Mouse (Mus musculus): Measurements from ENCODE around the gene Naa10. TPM values are rescaled to one million over a fixed set of nuclear protein-coding genes. Genes with fewer than 3 reads are reported as not detected.

Naa10 gene
- polyA plus RNA-seq (2017; shearing (Covaris generic)): 100 to 1,000 TPM; 173 to 214 (median 188) TPM

DNA sequence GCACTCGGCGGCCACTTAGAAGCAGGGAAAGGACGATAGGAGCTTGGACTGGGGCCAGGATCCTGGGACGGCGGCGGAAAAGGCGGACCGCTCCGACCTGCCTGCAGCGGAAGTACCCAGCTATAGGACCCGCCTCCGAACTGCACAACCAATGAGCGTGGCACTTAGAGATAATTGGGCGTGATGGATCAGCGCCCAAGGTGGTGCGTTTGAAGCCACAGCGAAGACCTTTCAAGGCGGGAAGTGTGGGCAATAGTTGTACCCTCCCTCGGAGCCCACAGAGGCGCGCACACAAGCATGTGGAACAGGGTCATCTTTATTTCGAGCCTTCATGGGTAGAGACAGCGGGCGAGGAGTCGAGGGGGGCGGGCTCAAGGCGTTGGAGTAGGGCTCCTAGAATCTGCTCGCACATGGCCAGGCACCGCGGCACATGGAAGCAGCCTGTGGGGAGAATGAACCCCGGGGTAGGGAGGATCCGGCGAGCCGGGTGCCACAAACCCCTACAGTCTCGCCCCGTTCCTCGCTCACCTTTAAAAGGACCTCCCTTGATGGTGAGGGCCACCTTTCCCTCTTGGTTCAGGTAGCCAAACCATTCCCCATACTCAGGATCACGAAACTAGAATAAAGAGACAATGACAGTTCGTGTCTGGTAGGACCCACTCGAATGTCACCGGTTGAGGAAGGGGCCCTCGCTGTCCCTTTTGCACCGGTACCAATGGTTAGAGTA is at the start of gene Naa10, which contains the start of gene Arhgap4:
TSS of gene Naa10 (minus strand) at position 122 of the 727 bp plus-strand sequence.
TSS of gene Arhgap4 (minus strand) at position 48 of the 727 bp plus-strand sequence.
- peak; percentile 94 for ATAC-seq

DNA sequence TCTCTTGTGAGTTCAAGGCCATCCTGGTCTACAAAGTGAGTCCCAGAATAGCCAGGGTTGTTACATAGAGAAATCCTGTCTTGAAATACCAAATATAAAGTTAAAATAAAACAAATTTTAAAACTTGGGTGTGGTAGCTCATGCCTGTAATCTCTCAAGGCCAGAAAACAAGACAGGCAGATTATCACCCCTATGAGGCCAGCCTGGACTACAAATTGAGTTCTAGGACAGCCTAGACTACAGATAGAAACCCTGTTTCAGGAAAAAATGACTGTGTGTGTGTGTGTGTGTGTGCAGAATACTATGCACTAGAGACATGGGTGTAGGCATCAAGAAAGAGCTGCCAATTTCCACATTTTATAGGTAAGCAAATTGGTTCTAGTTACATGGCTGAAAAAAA is 49.0 kb upstream of the Naa10 start:
- ATAC-seq: no peak

DNA sequence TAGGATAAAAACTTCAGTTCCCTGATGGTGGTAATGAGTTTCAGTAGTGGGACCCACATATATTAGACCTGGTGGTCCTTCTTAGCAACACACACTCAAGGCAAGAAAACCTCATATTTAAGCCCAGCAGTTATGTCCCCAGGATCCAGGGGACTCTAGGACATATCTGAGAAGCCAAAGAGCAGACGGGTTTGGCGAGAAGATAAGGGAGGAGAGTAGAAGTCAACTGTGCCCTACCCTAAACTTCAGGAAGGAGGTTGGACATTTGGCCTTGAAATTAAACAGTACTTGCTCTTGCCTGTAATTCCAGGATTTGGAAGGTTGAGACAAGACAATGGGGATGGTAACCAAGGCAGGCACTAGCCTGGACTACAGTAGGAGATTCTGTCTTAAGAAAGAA is 48.0 kb upstream of the Naa10 start:
- no peak for ATAC-seq

DNA sequence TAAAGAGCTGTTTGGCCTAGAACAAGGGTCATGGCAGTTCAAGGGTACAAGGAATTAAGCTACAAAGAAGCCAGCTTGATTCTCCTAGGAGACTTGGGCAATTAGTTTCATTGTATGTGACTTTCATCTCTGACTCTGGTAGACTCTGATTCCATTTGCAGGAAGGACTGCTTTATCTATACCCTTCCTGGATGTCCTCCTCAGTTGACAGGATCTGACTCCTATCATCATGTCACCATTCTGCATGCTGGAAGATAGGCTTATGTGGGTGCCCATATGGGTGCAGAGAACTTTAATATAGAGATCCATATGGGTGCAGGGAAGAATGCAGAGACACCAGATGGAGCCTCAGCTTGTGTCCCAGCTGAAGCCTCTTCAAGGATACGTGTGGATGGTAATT is 47.4 kb upstream of the Naa10 start:
- no peak for ATAC-seq

DNA sequence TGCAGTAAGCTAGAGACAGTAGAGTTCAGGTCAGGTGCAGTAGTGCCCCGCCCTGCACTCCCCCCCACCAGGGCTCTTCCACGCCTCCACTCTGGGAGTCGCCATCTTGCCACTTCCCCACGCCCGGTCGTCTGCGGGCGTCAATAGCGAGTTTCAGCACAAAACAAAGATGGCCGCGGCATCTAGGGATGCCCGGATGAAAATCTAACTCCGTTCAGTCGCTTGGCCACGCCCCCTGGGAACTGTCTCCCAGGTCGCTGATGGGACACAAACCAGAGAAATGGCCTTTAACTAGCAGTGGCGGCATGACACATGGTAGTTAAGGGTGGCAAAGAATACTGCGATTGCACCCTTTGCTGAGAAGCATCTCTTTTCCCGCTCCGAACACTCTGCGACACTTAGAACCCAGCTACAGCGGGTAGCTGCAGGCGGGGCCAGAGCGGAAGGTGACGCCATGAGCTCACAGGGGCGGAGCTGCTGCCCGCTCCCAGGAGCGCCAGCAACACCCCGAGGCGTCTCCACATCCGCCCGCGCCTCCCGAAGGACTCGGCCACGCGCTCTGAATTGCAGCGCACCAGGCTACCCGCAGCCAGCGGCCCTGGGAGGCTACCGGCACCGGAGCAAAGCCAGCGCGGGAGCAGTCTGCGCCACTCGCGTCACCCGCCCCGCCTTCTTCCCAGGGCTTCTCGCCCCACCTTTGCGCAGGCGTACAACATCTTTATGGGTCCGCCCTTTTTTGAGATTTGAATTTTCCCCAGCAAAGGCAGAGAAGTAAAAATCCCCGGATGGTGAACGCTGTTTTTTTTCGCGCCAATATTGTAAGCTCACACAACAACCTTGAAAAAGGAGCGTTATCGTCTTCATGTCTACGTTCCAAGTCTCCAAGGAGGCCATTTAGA is 45.7 kb upstream of the Naa10 start:
- ATAC-seq: peak; percentile 65

DNA sequence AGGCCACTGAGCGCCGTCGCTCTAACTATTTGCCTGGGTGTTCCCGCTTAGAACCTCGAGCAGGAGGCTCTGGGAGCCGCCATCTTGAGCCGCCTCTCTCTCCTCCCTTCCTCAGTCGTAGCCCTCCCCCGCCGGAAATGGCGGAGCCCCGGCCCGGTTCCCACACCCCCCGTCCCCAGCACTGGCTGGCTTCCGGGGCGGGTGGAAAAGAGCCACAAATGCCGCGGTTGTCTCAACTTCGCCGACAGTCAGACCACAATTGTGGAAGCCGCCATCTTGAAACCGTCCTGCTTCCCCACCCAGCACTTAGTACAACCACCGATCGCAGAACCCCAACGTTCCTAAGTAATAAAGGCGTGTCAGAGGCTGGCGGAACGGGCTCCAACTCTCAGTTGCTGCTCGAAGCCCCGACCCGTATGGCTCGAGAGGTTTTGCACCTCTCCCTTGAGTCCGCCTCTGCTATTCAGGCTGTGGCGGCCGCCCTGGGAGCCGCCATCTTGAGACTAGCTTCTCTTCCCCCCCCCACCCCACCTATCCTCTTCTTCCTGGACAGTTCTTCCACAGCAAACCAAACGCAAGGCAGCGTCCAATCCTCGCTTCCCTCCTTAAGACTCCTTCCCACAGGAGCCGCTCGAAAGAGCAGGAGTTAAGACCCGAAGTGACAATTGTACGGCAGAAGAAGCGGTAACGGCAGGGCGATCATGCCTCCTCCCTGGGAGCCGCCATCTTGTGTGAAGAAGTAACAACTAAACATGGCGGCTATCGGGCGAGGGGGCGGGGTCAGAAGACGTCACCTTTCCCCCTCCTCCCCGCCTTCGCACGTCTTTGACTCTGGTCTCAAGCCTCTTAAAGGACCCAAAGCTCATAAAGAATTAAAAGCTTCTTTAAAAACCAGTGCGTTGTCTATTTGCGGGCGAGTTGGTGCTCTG is 44.8 kb upstream of the Naa10 start, which contains the start of gene Hcfc1:
TSS of gene Hcfc1 (minus strand) at position 110 of the 929 bp plus-strand sequence.
- peak; percentile 57 for ATAC-seq

DNA sequence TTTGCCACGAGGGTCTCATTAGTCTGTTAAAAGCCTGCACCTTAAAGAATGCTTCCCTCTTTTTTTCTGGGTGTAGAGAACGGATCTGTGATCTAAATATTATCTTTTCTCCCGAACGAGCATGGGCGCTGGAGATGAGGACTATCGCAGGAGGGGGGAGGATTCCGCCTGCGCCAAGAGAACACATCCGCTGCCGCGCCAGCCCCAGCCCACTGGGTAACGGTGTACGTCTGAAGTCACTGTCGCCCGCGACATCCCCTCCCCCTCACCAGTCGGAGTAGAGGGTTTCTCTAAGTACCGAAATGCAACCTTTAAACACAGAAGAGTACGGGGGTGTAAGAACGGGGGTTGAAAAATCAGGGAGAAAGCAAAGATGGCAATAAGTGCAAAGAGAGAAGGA is 43.6 kb upstream of the Naa10 start:
- peak; percentile 26 for ATAC-seq

DNA sequence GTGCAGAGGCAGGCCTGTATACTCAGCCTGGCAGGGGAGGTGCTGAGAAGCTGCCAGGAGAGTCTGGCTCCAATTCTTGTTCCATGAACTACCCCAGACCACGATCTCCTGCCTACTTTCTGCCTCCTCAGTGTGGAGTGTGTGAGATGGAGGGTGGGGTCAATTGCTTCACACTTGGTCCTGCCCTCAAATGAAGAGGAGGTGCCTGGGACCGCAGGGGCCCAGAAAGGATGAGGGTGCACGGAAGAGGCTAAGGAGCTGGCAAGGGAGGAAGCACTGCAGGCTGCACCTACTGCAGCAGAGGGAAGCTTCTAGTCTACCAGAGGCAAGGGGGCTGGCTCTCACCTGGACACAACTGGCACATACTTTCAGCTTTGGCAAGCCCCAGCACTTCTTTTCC is 42.6 kb upstream of the Naa10 start:
- ATAC-seq: peak; percentile 11

DNA sequence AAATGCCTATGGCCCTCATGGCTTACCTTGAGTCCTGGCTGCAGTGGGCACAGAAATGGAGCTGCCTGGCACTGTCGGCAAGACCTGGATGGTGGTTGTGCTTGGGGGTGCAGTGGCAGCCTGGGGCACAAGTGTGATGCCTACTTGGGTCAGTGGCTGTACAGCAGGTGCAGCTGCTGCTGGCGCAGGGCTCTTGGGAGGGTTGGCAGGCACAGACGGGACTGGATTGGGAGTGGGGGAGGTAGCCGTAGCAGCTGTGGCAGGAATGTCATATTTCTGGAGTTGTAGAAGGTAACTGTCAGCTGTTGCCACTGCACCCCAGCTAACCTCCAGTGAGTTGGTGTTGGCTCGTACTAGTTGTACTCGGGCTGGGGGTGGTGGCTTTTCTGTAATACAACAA is 33.2 kb upstream of the Naa10 start:
- ATAC-seq: no peak

DNA sequence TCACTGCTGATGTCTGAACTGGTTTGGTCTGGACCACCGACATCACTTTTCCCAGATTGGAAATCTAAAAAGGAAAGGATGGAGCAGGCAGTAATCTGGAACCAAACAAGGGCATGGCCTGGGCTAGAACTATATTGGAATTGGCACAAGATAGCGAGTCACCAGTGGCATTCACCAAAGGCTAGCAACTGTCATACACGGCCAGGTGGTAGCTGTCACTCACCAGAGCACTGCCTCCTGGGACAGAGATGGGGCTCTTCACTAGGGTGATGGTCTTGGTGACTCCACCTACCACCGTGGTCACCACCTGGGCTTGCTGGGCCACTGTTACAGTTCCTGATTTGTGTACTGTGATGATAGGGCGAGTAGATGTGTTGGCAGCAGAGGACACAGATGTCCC is 30.9 kb upstream of the Naa10 start:
- no peak for ATAC-seq

DNA sequence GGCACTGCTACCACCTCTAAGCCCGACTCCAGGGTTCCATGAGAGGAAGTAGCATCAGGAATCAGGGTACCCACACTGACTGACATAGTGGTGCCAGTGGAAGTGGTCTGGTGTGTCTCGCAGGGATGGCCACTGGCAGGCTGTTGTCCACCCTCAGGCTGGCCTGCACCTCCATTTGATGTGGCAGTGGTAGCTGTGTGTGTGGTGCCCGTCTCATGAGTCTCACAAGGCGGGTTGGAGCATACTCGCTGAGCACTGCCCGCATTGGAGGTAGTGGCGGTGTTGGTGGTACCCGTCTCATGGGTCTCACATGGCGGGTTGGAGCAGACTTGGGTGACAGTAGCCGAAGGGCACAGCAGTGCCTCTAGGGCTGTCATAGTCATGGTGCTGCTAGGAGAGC is 27.6 kb upstream of the Naa10 start:
- ATAC-seq: no peak

DNA sequence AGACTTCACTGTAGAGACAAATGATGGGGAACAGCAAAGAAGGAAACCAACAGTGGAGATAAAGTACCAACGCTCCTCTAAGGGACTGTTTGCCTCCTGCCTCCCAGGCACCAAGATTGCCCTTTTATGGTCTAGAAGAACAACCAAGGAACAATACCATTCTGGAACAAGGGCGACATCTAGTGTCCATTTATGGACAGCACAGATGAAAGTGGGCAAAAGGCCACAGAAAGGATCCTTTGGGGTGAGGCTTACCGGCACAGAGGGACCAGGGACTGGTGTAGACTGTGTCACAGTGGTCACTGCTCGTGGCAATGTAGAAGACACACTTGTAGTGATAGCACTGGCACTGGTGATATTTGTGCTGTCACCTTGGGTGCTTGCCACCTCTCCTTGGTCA is 26.9 kb upstream of the Naa10 start:
- peak; percentile 84 for ATAC-seq

DNA sequence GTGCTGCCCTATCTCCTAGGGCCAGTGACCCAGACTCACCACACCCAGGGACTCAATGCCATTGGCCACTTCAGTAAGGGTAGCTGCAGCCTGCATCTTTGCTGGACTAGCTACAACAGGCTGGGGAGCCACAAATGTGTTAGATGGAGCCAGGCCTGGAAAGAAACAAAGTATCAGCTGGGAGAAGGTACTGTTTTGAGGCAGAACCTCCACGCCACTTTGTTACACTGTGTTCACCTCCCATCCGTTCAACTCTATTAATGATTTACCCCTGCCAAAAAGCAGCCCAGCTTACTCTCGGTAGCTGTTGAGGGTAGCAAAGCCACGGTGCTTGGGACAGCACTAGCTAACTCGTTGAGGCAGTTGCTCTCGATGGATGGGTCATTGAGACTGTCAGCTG is 25.2 kb upstream of the Naa10 start:
- ATAC-seq: no peak

DNA sequence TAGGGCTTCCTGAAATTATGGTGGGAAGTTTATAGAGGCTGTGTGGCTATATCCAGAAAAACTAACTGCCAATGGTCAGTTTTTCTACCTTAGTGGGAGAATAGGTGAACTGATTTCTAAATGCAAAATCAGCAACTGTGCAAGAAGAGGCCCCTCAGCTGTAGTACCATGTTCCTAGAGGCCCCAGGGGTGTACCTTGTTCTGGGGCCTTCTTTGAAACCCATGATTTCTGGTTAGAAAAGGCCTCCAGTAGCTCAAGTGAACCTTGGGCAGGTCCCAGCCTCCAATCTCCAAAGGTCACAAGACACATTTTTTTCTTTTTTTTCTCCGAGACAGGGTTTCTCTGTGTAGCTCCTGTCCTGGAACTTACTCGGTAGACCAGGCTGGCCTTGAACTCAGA is 20.6 kb upstream of the Naa10 start:
- ATAC-seq: no peak

DNA sequence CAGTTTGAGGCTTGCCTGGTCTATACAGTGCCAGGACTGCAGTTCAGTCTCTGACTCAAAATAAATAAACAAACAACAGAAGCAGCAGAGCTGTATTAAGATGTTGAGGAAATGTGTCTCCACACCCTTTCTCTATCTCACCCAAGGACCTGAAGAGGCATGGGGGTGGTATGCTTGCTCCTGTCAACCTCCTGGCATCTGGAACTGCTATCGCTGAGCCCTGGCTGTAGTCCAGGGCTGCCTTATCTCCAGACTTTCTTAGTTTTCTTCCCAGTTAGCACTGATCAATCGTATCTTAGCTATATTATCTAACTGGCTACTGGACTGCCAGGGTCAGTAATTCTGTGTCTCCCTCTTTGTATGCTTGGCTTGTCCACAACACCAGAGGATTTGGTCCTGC is 20.1 kb upstream of the Naa10 start:
- ATAC-seq: no peak

DNA sequence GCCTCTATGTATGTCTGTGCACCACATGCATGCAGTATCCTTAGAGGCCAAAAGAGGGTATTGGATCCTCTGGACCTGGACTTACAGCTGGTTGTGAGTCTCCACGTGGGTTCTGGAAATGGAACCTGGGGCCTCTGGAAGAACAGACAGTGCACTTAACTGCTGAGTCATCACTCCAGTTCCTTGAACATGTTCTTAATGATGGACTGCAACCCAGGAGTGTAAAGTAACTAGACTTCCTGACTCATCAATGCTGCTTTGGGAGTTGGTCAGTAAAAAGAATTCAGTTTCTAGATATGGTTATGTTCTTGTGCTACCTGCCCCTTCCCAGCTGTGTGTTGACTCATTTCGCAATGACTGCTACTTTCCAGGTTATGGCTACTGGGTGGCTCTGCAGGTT is 10.1 kb upstream of the Naa10 start:
- ATAC-seq: no peak

DNA sequence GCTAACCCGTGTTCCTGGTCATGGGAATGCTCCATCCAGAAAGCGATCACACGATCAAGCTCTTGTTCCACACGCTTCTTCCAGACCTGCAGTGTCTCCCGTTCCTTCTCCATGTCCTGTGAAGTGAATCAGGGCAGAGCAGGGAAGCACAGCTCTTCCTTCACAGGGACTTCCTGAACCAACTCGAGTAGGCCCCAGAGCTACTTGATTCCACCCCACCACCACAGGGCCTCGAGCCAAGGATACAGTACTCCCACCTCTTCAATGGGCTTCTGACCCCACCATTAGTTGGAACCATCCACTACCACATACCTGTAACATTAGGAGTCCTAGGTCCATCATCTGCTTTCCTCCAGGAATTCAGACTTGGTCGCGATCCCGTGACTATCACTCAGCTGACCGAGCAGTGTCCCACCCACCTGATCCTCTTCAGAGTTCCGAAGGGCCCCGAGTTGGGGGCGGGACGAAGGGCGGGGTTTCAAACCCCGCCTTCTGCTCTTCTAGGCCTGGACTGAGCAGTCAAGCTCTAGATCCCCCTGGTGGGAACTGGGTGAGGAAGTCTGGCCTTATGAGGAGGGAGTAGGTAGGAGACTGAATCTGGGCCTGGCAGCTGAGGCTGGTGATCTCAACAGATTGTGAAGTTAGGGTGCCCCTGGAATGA is 8.8 kb upstream of the Naa10 start, which contains the start of gene Renbp:
TSS of gene Renbp (minus strand) at position 449 of the 661 bp plus-strand sequence.
- ATAC-seq: peak; percentile 52

DNA sequence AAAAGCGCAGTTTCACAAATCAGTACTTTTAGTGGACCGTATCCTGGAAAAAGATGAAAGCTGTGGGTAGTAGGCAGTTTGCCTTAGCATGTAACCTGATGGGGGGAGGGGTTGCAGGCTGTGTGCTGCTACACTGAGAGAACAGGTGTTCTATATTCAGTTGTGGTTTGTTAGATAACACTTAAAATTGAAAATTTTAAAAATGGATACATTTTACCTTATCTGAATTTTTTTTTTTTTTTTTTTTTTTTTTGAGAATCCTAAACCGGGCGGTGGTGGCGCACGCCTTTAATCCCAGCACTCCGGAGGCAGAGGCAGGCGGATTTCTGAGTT is 772 bp upstream of the Naa10 start:
- ATAC-seq: no peak

DNA sequence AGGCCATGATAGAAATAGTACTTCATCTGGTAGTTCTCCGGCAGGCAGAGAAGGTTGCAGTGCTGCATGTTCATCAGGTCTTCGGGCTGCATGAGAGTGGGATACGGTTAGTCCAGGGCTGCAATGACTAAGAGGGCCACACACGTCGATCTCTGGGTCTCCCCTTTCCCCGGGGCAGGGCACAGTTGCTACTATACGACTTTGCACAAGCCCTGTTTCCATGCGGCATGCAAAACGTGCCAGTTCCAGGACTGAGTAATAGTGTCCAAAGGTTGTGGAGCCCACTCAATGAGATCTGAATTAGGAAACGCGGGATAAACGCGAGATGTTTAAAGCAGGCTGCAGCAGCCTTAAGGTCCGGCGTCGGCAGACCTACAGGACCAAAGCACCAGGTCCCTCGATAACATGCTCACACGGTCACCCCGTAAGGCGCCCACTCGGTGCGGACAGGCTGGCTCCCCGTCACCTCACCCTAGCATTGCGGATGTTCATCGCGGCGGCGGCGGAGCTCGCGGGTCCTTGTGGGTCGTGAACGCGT is 390 bp downstream of the Naa10 start:
- ATAC-seq: no peak

DNA sequence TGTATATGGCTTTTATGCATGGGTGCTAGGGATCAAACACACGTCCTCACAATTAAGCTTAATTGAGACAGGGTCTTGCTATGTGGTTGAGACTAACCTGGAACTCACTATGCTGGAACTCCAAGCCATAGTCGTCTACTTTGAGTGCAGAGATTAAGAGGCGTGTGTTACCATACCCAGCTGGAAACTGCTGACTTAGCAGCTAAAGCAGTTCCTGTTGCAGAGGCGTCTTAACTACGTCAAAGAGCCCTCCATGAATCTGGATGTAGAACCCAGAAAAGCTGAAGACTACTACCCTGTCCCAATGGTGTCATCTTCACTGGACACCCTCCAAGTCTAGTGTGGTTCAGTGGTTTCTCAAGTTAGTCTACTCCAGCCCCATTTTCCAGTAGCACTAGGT is 3.1 kb downstream of the Naa10 start:
- ATAC-seq: no peak

DNA sequence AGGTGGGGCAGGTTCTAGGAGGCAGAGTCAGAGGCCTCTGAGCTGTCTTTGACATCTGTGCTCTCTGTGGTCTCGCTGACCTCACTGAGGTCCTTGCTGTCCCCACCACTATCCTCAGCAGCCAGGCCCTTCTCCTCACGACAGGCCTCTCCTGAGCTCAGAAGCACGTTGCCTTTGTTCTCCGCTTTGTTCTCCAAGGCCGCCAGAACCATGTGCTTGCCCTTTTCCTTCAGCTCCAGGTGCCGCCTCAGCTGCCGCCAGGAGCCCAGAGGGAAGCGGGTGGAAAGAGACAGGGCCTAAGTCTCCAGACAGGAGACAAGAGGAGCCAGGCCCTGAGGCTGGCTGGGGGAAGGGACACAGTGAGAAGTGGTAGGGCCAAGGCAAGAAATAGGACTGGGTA is 4.8 kb downstream of the Naa10 start:
- no peak for ATAC-seq
